Mouse (Mus musculus): ENCODE measurements around the gene Stox2. TPM values are rescaled to one million over a fixed set of nuclear protein-coding genes. Genes with fewer than 3 reads are reported as not detected.

Stox2 gene
- polyA plus RNA-seq, 1 experiment: 0.01 TPM

DNA sequence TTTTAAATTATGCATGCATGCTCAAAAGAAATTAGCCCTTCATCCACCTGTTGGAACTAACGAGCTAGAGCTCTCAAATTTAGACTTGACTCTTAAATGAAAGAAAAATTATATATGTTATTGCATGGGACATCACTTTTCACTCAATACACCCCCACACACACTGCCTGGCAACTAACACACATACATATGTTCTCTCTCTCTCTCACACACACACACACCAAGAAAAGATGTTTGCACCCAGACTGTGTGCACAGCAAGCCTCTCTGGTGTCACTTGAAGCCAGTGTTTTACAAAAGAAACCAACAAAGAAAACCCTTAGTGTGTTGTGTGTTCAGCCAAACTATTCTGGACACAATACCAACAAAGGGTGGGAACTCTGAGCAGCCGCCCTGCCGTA is 75.1 kb downstream of the Stox2 start:
- Histone ChIP-seq H3K4me1 (ENCODE audit: control insufficient read depth) (no peaks in the 10 kb centered on the region), H3K9me3 (ENCODE audit: control insufficient read depth, low read length) (no peaks in the 10 kb centered on the region), H3K27me3 (ENCODE audit: control insufficient read depth) (no peaks in the 10 kb centered on the region), H3K36me3 (ENCODE audit: control insufficient read depth) (no peaks in the 10 kb centered on the region), H3K4me3 (replicated peaks) (no peak overlapping the region)
- no peak for TF ChIP-seq GATA1 (IDR thresholded peaks at IDR 0.05; ENCODE audit: low read length)

DNA sequence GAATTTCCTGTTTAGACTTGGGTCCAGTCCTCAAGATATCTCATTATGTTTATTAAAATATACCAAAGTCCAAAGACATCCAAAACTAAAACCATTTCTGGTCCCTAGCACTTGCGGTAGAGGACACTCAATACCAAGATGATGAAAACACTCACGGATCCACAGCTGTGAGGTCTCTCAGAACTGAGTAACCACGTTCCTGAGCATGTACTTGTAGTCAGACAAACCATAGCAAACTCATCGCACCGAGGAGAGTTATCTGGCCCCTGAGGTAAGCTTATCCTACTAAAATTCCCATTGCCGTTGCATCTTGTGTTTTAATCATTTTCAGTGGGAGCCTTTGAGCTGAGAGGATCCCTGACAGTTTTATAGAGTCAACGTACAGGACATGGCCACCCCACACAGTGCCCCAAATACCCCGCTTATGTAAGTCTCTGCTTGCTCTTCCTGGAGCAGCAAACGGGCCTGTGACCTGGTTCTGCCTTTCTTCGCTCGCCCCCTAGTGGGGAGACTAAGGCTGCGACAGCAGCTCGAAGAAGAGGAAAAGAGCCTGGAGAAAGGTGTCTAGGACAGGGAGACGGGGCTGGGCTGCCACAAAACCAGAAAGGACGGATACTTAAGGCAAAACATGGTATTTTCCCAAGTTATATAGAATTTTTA is 75.6 kb downstream of the Stox2 start:
- Histone ChIP-seq H3K9me3 (ENCODE audit: control insufficient read depth, low read length) (no peaks in the 10 kb centered on the region), H3K36me3 (ENCODE audit: control insufficient read depth) (no peaks in the 10 kb centered on the region), H3K27me3 (ENCODE audit: control insufficient read depth) (no peaks in the 10 kb centered on the region), H3K4me3 (replicated peaks) (no peak overlapping the region), H3K4me1 (ENCODE audit: control insufficient read depth) (no peaks in the 10 kb centered on the region)
- no peak for TF ChIP-seq GATA1 (IDR thresholded peaks at IDR 0.05; ENCODE audit: low read length)
- no peak for TF ChIP-seq TAL1 (IDR thresholded peaks at IDR 0.05; ENCODE audit: low read length)

DNA sequence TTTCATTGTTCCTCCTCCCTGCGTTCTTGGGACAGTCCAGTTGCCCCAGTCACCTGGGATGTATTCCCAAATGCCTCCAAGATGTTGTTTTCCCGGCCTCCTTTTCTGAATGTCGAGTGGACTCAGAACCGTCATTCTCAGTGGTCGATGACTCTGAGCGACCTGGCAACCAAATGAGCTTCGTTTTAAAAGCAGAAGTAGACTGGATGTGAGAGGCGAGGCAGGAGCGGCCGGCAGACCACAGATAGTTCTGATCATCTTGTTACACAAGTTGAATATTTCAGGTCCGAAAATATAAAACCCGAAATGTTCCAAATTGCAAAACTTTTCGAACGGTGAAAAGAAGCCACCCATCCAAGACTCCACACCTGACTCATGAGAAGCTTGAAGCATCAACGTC is 76.2 kb downstream of the Stox2 start:
- TF ChIP-seq GATA1 (IDR thresholded peaks at IDR 0.05; ENCODE audit: low read length): no peak
- TF ChIP-seq TAL1 (IDR thresholded peaks at IDR 0.05; ENCODE audit: low read length): no peak

DNA sequence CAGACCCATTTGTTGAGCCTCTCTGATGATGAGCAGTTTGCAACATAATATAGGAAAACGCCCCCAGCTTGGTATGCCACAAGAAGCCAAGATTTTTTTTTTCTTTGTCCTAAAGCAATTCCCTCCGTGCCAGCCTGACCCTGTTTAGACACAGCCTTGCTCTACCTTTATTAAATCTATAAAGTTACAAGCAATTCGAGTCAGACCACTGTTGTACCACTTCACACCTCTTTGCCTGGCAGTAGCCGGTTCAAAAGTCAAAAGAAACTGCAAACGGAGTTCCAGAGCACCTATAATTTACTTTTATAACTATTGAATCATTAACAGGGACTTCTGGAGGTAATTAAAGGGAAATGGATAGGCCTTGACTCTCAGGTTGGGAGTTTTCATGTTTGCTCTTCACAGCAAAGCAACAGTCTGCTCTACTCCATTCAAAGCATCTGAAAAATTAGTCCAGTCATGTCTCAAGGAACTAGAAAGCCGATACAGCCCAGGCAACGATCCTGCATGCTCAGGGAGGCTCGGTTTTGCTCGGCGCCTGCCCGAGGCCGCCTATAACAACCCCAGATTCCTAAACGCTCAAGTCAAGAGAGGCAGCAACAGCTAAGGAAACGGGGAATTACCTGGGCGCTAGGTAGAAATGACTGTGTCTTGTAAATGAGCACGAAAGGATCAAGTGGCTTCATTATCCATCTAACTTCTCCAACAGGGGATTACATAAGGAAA is 77.0 kb downstream of the Stox2 start:
- Histone ChIP-seq H3K4me1 (ENCODE audit: control insufficient read depth) (no peaks in the 10 kb centered on the region), H3K9me3 (ENCODE audit: control insufficient read depth, low read length) (no peaks in the 10 kb centered on the region), H3K27me3 (ENCODE audit: control insufficient read depth) (no peaks in the 10 kb centered on the region), H3K36me3 (ENCODE audit: control insufficient read depth) (no peaks in the 10 kb centered on the region), H3K4me3 (replicated peaks) (no peak overlapping the region)
- TF ChIP-seq TAL1 (IDR thresholded peaks at IDR 0.05; ENCODE audit: low read length): no peak

More for the DNA sequence above, 76.2 kb downstream of the Stox2 start:
- H3K4me3 ChIP-seq (replicated peaks): no peak overlapping the region
- no peaks in the 10 kb centered on the region for H3K36me3 ChIP-seq (ENCODE audit: control insufficient read depth)
- no peaks in the 10 kb centered on the region for H3K9me3 ChIP-seq (ENCODE audit: control insufficient read depth, low read length)
- H3K4me1 ChIP-seq (ENCODE audit: control insufficient read depth): no peaks in the 10 kb centered on the region
- H3K27me3 ChIP-seq (ENCODE audit: control insufficient read depth): no peaks in the 10 kb centered on the region

DNA sequence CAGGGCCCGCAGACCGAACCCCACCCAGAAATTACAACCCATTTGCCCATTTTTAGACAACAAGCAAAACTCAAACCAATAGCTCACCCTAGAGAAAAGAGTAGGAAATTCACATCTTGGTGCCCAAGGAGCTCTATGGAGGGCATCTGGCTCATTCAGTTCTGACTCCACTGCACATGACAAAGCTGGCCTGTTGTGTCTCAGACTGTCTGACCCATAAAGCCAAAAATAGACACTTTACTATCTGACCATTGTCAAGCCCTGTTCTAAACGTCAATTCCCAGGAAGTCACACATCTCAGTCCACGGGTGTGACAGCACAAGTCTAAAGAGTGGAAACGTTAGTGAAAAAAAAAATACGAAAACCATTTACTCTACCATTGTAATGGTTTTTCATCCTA is 79.1 kb downstream of the Stox2 start:
- no peaks in the 10 kb centered on the region for H3K4me1 ChIP-seq (ENCODE audit: control insufficient read depth)
- H3K27me3 ChIP-seq (ENCODE audit: control insufficient read depth): no peaks in the 10 kb centered on the region
- no peak overlapping the region for H3K4me3 ChIP-seq (replicated peaks)
- TF ChIP-seq GATA1 (IDR thresholded peaks at IDR 0.05; ENCODE audit: low read length): no peak
- no peak for TF ChIP-seq TAL1 (IDR thresholded peaks at IDR 0.05; ENCODE audit: low read length)
- no peaks in the 10 kb centered on the region for H3K9me3 ChIP-seq (ENCODE audit: control insufficient read depth, low read length)
- H3K36me3 ChIP-seq (ENCODE audit: control insufficient read depth): no peaks in the 10 kb centered on the region

DNA sequence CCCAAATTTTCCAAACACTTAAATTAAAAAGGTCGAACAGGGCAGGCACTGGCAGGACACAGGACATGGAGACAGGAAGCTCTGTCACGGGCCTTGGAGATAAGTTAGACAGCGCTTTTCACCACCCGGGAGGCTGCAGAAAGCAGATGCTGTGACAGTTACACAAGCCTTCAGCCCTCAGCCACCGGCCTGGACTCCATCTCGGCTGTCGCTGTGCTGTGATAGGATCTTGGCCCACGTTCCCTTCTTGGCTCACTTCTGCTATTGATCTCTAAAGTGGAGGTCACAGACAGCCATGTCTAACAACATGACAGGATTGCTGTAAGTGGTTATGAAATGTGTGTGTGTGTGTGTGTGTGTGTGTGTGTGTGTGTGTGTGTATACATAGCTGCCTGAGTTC is 82.9 kb downstream of the Stox2 start:
- TF ChIP-seq TAL1 (IDR thresholded peaks at IDR 0.05; ENCODE audit: low read length) (no peak), GATA1 (IDR thresholded peaks at IDR 0.05; ENCODE audit: low read length) (no peak)

DNA sequence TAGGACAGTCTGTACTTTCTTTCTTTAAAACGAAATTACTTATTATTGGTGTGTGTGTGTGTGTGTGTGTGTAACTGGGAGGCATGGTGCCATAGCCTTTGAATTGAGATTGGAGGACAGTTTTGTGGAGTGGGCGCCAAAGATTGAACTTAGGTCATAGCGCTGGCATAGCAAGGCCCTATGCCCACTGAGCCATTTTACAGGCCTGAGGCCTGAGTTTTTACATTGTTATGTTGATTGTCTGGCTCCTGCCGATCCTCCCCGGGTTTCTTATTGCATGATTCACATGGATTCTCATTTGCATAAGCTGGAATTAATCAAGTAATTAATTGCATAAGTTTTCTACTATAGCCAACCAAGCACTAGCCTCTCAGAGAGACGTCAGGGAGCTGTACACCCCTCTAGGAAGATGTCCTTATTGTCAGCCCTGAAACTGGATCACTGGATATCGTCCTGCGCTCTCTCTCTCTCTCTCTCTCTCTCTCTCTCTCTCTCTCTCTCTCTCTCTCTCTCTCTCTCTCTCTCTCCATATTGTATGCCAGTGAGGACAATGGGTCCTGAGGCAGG is 90.7 kb downstream of the Stox2 start:
- TF ChIP-seq GATA1 (IDR thresholded peaks at IDR 0.05; ENCODE audit: low read length) (no peak), TAL1 (IDR thresholded peaks at IDR 0.05; ENCODE audit: low read length) (no peak)
- Histone ChIP-seq H3K4me1 (ENCODE audit: control insufficient read depth) (no peaks in the 10 kb centered on the region), H3K9me3 (ENCODE audit: control insufficient read depth, low read length) (no peaks in the 10 kb centered on the region), H3K36me3 (ENCODE audit: control insufficient read depth) (no peaks in the 10 kb centered on the region), H3K4me3 (replicated peaks) (no peak overlapping the region), H3K27me3 (ENCODE audit: control insufficient read depth) (no peaks in the 10 kb centered on the region)

More for the DNA sequence above, 82.9 kb downstream of the Stox2 start:
- H3K27me3 ChIP-seq (ENCODE audit: control insufficient read depth): no peaks in the 10 kb centered on the region
- no peak overlapping the region for H3K4me3 ChIP-seq (replicated peaks)
- H3K9me3 ChIP-seq (ENCODE audit: control insufficient read depth, low read length): no peaks in the 10 kb centered on the region
- H3K4me1 ChIP-seq (ENCODE audit: control insufficient read depth): no peaks in the 10 kb centered on the region
- no peaks in the 10 kb centered on the region for H3K36me3 ChIP-seq (ENCODE audit: control insufficient read depth)

DNA sequence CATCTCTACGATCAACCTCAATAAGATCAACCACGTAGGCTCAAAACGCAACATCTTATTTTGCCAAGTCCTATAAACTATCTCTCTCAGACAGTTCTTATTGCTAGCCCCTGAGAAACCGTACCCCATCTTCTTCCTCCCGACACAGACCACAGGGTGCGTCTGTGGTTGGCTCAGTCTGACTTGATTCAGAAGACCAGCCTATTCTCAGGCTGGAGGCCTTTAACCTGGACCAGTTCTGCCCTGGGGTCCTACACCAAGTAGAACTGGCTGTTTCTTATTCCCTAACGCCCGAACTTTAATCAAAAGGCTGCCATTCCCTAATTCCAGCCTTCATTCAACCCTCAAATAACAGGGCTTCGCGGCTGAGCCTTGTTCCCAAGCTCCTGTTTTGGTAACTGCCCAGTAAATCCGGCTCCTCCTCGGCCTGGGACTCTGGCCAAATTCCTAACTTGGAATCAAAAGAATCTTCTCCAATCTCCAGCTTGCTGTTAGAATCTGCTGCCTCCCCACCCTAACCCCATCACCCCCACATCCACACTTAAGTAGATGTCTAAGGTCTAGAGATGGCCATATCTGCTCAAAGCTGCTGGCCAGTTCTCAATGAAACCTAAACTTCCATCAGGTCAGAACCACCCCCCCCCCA is 91.5 kb downstream of the Stox2 start:
- Histone ChIP-seq H3K36me3 (ENCODE audit: control insufficient read depth) (no peaks in the 10 kb centered on the region), H3K27me3 (ENCODE audit: control insufficient read depth) (no peaks in the 10 kb centered on the region), H3K9me3 (ENCODE audit: control insufficient read depth, low read length) (no peaks in the 10 kb centered on the region), H3K4me3 (replicated peaks) (no peak overlapping the region), H3K4me1 (ENCODE audit: control insufficient read depth) (no peaks in the 10 kb centered on the region)
- TF ChIP-seq TAL1 (IDR thresholded peaks at IDR 0.05; ENCODE audit: low read length) (no peak), GATA1 (IDR thresholded peaks at IDR 0.05; ENCODE audit: low read length) (no peak)

Data from erythroblast, embryonic 14.5 days (primary cell).